Mouse (Mus musculus) layer of hippocampus, adult 6 months (tissue): ENCODE results near the gene Kcnip1. TPM values are rescaled to one million over a fixed set of nuclear protein-coding genes. Genes with fewer than 3 reads are reported as not detected.

Experiments
- long read RNA-seq, 2 experiments: library from polyadenylated mRNA; unstranded; transcript quantifications; one replicate each; pipeline ENCODE4 v2.0.0; 2019 to 2020
- polyA plus RNA-seq: library from polyadenylated mRNA; unstranded; fragments of <200 nt; fragmentation: Nextera tagmentation; gene quantifications from 2 replicates; pipeline ENCODE4 v1.2.3, GENCODE M21; 2021

The Kcnip1 gene
- 21.7 and 25.6 TPM in 2 replicates for polyA plus RNA-seq
- long read RNA-seq, experiment 1, transcript Kcnip1-203 (9 exons, 1,840 nt): minor isoform, 6 of 21 reads
- long read RNA-seq, experiment 1, transcript Kcnip1-201 (8 exons, 1,749 nt): major isoform, 11 of 21 reads
- long read RNA-seq, experiment 1, partial matches to known transcripts: 3 of 21 reads
- long read RNA-seq, experiment 1, other reads (novel, unspliced or antisense): 0 of 21 reads
- long read RNA-seq, experiment 2, transcript Kcnip1-201 (8 exons, 1,749 nt): minor isoform, 58 of 171 reads
- long read RNA-seq, experiment 2, transcript Kcnip1-203 (9 exons, 1,840 nt): major isoform, 90 of 171 reads
- long read RNA-seq, experiment 2, partial matches to known transcripts: 2 of 171 reads
- long read RNA-seq, experiment 2, other reads (novel, unspliced or antisense): 21 of 171 reads

DNA sequence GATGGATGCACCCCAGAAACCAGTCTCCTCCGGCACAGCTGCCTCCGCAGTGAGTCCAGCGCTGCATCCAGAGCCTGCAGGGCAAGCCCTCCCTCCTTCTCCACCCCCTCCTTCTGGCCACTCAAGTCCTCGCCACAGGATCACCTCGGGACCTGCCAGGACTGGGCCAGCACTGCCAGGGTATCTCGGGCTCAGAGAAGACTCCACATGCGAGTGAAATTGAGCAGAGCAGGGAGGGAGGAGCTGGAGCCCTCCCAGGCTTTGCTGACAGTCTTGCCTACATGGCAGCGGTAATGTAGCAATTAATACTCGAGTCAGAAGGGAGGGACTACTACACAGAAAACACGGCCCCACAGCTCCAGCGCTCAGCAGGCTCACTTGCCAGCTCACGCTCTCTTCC is at the start of gene Kcnip1:
Kcnip1 (minus strand) TSS at position 215 of the 400 bp plus-strand sequence.

DNA sequence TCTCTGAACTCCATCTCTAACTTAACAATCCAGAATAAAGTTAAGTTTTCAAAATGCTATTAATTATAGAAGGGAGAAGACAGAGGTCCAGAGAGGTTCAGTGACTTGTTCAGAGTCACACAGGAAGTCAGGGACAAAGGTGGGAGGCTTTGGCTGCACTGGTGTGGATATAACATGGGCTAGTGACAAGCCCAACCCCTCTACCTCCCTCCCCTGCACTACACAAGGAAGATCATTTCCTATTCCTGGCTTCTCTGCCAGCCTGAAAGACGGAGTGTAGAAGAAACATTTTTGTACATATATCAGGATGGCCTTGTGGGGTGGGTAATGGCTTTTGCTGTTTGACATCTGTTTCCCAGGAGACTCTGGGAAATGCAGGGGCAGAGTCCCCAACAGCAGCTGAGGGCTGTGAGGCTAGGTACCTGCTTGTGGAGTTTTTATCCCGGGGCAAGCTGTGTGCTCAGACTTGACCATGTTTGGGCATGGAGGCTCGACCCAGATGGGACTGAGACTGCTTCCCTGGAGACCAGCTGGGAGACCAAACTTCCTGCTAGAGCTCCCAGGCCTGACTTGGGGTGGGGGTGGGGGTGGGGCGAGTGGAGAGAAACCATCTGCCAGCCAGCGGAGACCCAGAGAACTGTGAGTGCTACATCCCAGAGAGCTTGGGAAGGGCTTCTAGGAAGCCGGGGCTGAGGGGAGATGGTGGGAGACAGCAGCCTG is 30.1 kb downstream of the Kcnip1 start, which contains the start of gene Kcnmb1:
Kcnmb1 (plus strand) TSS at position 326 of the 720 bp plus-strand sequence.

DNA sequence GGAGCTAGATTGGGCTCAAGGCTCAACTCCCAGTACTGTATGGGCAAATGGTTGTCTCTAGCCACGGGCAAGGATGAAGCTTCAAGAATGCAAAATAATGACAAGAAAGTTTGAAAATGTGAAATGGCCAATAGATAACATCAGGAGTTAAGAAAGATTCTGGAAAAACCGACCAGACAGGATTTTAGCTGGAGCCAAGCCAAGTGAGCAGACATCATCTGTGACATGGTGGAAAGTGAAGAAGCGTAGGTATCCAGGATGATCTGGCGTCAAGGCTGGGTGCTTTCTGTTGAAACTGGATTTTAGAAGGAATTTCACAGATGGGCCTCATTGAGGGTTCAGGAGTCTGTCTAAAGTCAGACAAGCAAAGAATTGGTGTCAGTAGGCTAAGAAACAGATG is 394.0 kb downstream of the Kcnip1 start, which contains the start of gene D130052B06Rik:
D130052B06Rik (plus strand) TSS at position 317 of the 400 bp plus-strand sequence.

Other genes starting within 250 kb of the Kcnip1 start
- 0.92 and 1.3 TPM in 2 replicates for gene Kcnmb1, start 30.1 kb downstream of the Kcnip1 start, polyA plus RNA-seq
- 0.79 and 1.4 TPM in 2 replicates for gene Lcp2, start 53.8 kb upstream of the Kcnip1 start, polyA plus RNA-seq
- gene 4930469K13Rik, start 105.4 kb upstream of the Kcnip1 start, polyA plus RNA-seq: not detected in 2 replicates
- not detected in 2 replicates for gene Foxi1, start 214.9 kb upstream of the Kcnip1 start, polyA plus RNA-seq